Mouse (Mus musculus) kidney, postnatal 4 days (tissue): Measurements from ENCODE around the gene Serpina11.

Source experiments
- DNase-seq, 2 experiments: peaks; one replicate each; pipeline ENCODE4 v3.0.0; 2021; ENCODE audit warnings: mixed read lengths in 2 of 2

The Serpina11 gene

DNA sequence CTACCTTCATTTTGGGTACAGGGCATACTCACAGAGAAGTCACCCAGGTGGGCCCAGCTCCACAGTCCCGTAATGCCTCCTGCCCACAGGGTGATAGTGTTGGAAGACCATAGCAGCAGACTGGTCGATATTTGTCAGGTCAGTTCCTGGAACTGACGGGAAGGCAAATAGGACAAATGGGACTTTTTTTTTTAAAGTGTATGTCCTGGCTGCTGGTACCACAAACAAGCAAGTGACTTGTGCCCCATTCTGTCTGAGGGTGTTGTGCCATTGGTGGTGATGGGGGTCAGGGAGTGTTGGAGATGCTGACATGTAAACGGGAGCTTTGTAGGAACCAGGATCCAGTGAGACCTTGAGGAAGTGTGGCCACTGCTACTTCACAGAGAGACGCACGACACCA is at the start of gene Serpina11:
Gene Serpina11, minus strand, starts transcription at position 101 of the 400 bp plus-strand sequence.
- DNase-seq, result no peak

GRCm38 (mm10) chr12:104038181-104038580 is 48.4 kb upstream of the Serpina11 start:
- DNase-seq, result no peak

- no peak for DNase-seq
Measured at GRCm38 (mm10) chr12:104033752-104034151, 44.0 kb upstream of the Serpina11 start.

DNA sequence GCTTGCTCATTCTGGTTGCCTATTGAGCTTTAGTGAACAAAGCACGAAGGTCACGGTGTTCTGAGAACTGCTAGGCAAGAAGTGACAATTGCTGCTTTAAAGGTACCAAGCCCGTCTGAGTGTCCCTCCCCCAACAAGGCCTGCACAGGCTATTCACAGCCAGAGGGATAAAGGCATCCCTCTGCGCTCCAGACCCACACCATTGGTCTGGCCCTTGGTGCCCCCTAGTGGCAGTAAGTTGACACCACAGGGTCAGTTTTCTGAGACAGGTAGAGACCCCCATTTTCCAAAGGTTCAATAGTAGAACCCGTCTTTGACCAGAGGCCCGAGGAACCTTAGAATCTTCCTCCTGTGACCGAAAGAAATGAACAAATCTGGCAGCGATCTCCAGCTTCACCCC is 40.2 kb upstream of the Serpina11 start:
- peak; percentile 46 to 55 for DNase-seq

DNA sequence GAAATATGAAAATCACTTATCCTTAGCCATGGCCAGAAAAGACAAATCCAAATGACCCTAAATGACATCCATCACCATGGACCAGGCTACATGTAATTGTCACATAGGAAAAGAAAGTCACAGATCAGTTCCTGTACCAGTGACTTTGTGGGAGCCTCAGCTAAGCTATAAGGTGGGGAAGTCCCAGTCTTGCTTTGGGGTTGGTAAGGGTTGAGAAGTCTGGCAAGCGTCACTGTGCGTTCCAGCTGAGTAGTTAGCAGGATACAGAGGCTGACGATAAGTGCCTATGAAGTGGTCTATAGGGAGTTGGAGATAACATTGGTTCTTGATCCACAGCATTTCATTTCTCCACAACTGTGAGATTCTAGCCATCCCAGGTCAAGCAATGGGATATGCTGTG is 25.5 kb upstream of the Serpina11 start:
- DNase-seq, result no peak

- no peak for DNase-seq
Measured at GRCm38 (mm10) chr12:104013620-104014019, 23.9 kb upstream of the Serpina11 start, which contains the start of gene Serpina9. Serpina9 (minus strand) TSS chr12:104013755.

DNA sequence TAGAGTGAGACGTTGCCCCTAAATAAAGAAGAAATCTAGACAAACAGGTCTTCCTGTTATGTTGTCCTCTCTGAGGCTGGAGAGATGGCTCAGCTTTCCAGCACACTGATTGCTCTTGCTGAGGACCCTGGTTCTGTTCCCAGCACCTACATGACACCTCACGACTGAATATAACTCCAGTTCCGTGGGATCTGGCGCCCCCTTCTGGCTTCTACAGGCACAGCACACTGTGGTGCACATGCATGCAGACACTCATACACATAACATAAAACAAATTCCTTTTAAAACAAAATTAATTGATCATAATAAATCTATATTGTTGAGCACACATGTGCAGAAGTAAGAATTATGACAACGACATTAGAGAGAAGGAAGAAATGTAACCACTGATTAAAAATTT is 14.9 kb upstream of the Serpina11 start:
- DNase-seq, result no peak

DNA sequence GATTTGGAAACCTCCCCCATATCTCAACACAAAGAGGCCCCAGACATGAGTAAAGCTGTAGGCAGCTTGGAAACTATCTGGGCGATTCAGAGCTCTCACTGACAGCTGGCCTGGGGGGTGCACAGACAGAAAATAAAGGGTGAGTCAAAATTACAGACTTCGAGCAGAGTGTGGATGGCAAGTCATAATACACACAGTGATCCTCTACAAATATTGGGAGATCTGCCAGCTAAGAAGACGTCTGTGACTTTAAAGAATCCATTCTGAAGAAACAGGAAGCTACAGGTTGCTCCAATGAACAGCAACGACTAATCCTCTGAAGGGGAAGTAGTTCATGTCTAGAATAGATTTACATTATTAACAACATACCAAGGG is 13.5 kb upstream of the Serpina11 start:
- DNase-seq, result no peak

DNA sequence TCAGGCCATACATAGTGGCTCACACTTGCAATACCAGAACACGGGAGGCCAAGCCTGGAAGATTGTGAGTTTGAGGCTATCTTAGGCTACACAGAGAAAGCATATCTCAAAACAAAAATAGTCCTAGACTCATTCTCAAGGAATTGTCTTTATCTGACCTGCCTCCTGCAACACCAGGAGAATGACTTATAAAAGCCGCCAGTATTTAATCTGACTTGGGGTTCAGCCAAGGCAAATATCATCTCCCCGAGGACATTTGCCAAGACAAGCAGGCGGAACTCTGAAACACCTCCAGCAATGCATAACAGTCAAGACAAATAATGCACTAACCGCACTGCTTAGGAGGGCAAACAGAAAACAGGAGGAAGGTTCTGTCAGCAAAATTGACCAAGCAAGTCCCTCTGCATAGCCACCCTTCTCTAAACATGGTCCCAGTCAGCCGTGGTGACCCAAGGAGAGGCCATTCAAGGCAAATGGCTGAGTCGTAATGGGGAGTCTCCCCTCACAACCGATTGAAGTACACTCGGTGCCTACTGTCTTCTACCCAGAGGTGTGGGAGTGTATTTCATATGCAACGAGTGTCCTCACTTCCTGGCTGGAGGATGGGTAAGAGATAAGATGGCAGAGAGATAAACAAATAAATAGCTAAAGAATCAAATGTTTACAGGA is 12.9 kb upstream of the Serpina11 start:
- peak; percentile 16 to 22 for DNase-seq

DNA sequence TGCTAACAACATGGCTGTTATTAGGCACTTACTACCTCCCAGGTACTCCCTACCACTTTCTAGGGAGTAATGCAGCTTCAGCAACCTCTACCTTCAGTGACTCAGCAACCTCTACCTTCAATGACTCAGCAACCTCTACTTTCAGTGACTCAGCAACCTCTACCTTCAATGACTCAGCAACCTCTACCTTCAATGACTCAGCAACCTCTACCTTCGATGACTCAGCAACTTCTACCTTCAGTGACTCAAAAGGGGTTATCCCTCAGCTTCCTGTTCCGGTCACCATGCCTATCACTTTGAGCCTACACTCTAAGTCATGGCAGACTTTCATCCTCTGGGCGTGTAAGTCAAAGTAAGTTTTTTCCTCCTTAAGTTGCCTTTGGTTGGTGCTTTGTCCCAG is 10.8 kb upstream of the Serpina11 start:
- DNase-seq, result no peak

GRCm38 (mm10) chr12:103999611-104000010 is 9.9 kb upstream of the Serpina11 start:
- DNase-seq, result no peak

DNA sequence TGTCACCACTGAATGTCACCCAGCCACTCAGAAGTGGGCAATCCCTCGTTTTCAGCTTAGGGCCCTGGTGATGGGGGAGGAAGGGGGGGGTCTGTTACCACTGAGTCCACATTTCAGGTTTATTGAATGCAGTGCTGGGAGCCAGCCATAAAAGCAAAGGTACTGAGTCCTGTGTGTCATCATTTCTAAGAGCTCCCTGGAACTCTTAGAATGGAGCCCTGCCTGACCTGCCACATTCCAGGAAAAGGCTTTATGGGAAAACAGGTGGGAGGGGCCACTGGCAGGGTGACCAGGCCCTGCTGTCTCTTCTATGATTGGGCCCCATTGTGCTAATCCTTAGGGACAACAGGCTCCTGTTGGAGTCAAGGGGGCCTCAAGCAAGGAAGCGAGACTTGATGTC is 6.8 kb upstream of the Serpina11 start:
- DNase-seq, result no peak

GRCm38 (mm10) chr12:103995292-103996072 is 5.7 kb upstream of the Serpina11 start:
- DNase-seq, result peak; percentile 81 to 82

- DNase-seq, result no peak
Measured at GRCm38 (mm10) chr12:103992945-103993344, 3.2 kb upstream of the Serpina11 start.

GRCm38 (mm10) chr12:103989514-103989767 is 316 bp downstream of the Serpina11 start:
- no peak for DNase-seq

DNA sequence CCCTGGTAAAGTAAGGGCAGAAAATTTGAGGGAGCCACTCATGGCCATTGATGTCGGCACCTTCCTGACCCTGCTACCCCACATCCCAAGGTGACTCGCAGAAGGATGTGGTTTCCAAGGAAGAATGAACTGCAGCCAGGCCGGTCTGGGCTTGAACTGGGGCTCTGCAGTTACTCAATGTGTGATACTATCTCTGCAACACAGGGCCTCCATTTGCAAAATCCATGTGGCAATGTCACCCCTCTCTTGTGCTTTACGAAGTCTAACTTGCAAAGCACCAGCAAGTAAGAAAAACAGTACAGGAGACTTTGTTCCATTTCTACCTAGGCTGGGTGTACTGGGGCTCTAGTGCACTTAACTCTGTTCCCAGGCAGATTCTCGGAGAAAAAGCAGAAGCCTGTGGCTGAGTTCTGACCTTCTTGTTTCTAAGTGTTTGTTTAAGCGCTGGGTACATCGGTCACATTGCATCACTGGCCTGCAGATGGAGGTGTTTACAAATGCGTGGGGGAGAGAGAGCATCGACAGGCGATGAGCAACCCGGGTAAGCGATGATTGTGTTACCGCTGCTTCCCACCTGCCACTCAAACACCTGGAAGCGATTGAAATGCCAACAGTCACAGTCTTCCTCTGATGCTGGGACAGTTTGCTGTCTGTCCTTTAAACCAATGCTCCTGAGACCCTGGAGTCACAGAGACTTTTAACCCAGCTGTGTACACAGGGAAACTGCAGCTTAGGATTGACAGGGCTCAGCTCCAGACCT is 823 bp downstream of the Serpina11 start:
- DNase-seq, result peak in 1 of 2 experiments; percentile 17

- no peak for DNase-seq
Measured at GRCm38 (mm10) chr12:103985868-103986267, 3.9 kb downstream of the Serpina11 start.

GRCm38 (mm10) chr12:103984935-103985334 is 4.8 kb downstream of the Serpina11 start:
- DNase-seq, result peak; percentile 77 to 79

DNA sequence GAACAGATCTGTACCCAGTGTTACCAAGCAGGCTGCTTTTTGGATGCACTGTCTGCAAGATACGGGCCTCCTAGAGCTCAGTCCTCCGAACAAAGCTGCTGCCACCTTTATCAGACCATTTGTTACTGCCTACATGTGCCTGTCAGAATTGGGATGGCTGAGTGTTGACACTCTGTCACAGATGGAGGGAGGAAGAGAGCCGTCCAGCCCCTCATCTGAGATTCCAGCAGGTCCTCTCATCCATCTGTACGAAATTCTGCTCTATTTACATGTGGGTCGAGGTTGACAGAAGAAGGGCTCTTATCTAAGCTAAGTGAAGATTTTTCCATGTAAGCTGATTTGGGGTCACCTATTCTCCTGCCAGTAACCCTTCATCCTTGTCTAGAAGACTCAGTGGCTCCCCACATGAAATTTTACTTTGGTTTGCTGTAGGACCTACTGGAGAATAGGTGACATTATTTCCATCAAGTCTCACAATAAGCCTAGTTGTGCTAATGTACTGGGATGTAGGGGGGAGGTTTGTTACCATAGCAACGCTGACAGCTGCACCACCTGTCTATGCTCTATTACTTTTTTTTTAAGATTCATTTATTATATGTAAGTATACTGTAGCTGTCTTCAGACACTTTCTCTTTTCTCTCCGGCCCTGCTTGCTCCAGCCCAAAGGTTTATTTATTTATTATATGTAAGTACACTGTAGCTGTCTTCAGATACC is 8.0 kb downstream of the Serpina11 start:
- DNase-seq, result no peak

- DNase-seq, result no peak
Measured at GRCm38 (mm10) chr12:103978294-103978693, 11.5 kb downstream of the Serpina11 start.

GRCm38 (mm10) chr12:103977846-103978245 is 11.9 kb downstream of the Serpina11 start:
- peak; percentile 50 to 62 for DNase-seq

DNA sequence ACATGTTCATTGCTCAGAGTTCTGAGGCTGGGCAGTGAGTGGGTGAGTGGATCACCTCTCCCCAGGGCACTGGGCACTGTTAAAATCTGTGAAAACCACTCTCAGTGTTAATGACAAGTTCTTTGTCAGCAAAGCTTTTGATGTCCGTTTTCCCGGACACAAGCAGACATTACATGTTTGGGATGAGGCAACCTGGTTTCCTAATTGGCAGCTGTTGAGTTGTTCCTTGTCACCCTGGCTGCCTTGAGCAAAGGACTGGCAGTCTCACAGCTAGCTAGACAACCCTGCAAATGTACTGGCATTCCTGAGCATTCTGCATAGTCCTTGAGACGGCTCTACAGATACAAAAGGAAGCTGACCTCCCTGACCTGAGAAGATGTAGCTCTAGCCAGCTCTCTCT is 12.7 kb downstream of the Serpina11 start:
- DNase-seq, result no peak

GRCm38 (mm10) chr12:103971080-103971479 is 18.7 kb downstream of the Serpina11 start:
- DNase-seq, result no peak
